Mouse (Mus musculus) left cerebral cortex, adult 9 months (tissue): ENCODE data around the gene Nenf.

Experiments
- DNase-seq, 2 experiments: peaks; one replicate each; pipeline ENCODE4 v3.0.0; 2022; ENCODE audit warnings: low spot score in 2 of 2

Gene Nenf

DNA sequence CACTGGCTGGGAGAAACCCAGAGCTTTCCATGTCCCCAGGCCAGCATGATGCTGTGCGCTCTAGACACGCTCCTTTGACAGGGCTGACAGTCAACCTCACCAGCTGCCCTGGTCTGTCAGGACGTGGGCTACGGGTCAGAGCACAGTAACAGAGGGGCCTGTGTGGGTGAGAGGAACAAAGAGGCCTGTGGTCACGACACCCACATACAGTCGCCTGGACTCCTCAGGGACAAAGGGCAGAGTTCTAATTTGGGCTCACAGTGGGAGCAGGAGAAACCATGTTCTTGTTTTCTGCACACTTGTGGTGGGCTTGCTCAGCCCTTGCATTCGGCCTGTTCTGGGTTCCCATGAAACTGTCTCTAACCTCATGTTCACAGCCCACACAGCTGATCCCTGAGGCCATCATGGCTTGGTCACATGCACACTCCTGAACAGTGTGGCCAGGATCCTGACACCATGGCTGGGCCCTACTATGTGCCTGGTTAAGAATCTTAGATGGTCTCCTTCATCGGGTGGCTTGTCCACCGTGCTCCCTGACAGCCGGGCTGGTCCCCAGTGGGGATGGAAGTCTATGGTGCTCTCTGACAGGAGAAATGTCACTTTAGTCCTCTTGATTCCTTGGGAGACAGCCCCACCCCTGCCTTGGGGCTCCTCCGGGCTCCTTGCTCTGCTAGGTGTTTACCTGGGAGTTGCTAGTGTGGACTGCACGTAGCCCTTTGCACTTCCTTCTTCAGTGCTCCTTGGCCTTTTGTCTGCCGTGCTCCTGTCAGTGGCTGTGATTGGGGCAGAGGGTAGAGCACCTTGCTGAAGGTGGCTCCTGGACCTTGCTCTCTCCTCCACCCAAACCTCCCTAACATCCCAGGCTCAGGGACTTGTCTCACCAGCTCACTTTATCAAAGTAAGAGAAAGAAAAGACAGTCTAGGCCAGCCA is 34.6 kb downstream of the Nenf start:
- no peak for DNase-seq

DNA sequence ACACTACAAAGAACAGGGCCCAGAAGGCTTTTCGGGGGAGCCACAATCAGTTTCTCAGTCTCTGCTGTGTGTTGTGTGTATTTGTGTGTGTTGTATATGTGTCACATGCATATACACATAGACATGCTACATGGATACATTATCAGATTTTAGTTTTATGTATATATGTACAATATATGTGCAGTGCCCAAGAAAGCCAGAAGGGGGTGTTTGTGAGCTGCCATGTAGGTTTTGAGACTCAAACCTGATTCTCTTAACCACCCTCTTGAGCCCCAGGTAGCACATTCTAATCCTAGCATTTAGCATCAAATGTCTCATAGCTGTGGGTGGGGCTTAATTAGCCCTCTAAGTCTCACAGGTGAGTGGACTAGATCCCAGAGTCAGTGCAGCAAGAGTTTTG is 35.7 kb downstream of the Nenf start:
- no peak for DNase-seq

GRCm38 (mm10) chr1:191281171-191281570 is 36.8 kb downstream of the Nenf start:
- DNase-seq = no peak

DNA sequence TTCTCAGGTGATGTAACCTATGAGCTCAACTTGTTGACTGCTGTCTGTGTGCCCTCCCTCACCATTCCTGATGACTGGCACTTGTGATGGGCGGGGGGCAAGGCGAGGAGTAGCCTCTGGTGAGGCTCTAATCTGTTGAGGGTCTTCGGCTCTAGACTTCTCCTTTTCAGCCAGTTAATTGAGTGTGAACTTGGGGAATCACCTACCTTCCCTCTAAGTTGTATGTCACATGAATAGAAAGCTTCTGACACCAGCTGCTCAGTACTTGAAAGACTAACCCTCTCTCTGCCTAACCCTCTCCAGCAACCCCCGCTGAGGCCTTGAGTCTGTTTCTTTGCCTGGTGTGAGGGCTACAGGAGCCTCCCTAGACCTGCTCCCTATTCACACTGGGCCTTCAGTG is 39.7 kb downstream of the Nenf start:
- DNase-seq = no peak

- no peak for DNase-seq
Measured at GRCm38 (mm10) chr1:191277549-191278059, 40.4 kb downstream of the Nenf start.

DNA sequence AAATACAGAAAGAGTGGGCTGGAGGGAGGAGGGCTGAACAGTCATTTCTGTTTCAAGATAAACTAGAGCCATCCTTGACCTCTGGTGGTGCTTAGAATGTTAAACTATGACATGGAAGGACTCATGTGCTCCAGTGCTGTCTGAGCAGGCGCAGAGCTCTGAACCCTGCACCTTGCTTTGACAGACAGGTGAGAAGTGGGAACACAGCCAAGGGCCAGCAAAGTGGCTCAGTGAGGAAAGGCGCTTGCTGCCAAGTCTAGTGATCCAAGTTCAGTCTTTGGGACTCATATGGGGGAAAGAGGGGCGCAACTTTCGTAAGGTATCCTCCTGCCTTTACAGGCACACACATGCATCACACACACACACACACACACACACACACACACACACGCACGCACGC is 41.8 kb downstream of the Nenf start:
- no peak for DNase-seq

- peak in 1 of 2 experiments; percentile 75 for DNase-seq
Measured at GRCm38 (mm10) chr1:191275527-191275926, 42.5 kb downstream of the Nenf start.

- DNase-seq = no peak
Measured at GRCm38 (mm10) chr1:191272660-191273059, 45.3 kb downstream of the Nenf start.

DNA sequence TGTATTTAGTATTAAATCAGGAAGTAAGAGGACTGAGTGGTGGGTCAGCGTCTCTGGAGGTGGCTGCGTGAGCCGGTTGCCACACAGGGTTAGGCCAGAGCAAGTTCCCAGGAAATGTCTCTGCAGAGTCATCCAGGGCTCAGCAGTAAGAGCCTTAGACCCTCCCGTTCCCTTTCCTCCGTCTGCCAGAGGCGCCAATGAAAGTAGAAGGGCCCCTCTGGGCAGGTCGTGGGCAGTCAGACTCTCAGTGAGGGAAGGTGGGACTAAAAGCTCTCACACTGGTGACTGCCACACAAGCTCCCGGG is 48.4 kb downstream of the Nenf start:
- peak; percentile 53 to 58 for DNase-seq

- DNase-seq = no peak
Measured at GRCm38 (mm10) chr1:191268797-191269647, 49.0 kb downstream of the Nenf start.

DNA sequence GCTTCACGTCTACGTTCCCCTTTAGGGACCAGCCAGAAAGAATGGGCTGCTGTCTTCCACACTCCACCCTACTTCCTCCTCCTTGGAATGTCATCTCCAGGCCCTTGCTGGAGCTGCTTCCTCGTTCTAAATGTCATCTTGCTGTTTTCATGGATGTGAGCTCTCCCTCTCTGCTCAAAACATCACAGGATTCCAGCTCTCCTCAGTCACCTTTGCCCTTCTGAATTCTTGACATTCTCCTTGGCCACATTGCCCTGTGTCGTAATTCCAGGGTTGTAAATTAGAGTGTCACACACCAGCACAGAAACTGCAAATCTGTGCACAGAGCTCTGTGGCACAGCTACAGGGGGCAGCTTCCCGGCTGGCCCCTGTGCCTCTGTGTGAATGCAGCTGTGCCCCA is 50.1 kb downstream of the Nenf start:
- DNase-seq = no peak

- no peak for DNase-seq
Measured at GRCm38 (mm10) chr1:191267162-191267561, 50.8 kb downstream of the Nenf start.

DNA sequence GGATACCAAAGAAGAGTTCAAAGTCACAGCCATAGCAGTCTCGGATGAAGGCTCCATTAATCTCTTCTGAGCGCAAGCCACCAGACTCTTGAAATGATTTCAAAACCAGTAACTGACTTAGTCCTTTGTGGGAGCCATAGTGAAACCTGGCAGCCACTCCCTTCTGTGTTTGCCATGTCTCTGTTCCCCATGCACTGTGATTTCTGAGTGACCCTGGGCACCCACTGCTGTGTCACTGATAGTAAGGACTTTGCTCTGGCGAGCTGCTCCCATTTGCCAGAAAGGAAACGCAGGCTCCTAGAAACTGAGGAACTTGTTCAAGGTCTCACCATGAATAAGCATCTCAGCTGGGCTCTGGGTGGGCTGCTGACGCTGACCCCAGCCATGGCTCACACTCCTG is 54.5 kb downstream of the Nenf start:
- DNase-seq = no peak

GRCm38 (mm10) chr1:191261861-191262260 is 56.1 kb downstream of the Nenf start:
- DNase-seq = no peak

GRCm38 (mm10) chr1:191259661-191260060 is 58.3 kb downstream of the Nenf start:
- DNase-seq = no peak

DNA sequence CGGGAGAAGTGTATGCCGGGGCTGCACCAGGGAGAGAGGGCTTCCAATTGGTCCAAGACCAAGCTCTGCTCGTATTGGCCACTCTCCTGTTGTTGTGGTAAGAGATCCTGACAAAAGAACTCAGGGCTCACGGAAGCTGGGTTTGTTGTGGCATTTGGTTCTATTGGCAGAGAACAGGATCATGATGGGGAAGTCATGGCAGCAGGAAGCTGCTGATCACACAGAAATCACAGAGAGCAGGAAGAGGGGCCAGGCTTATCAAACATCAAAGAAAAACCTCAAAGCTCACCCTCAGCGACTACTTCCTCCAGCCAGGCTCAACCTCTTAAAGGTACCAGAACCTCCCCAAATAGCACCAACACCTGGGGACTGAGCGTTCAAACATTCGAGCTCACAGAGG is 58.9 kb downstream of the Nenf start:
- DNase-seq = no peak

GRCm38 (mm10) chr1:191258521-191258920 is 59.5 kb downstream of the Nenf start:
- DNase-seq = no peak

DNA sequence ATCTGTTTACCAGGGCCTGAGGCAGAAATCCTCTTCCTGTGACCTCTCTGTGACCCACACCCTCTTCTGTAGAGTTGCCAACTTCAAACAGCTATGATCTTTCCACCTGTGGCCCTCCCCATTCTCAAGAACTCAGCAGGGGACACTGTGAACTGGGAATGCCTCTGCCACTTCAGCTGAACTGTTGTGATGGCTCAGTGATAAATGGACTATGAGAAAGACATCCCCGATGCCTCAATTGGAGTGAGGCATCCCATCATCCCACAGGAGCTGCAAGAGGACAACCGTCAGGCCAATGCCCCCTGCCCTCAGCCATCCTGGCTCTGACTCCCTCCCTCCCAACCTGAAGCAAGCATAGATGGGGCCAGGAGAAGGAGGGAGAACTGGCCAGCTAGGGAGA is 60.0 kb downstream of the Nenf start:
- DNase-seq = no peak

DNA sequence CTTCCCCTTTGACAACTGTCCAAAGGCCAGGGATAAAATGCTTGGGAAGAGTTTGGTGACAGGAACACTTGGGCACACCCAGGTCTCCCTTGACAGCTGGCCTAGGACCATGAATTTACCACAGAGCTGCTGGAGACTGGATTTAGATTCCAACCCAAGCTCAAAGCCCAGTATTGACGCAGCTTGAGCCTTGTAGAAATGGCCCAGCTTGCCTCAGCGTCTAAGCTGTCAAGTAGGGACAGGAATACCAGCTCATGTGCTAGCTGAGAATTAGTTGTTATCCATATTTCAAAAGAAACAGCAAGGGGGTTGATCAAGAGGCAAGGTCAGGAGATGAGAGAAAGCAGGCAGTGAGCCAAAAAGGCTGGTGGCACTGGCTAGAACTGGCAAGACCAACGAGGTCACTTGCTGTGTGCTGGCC is 60.6 kb downstream of the Nenf start:
- DNase-seq = no peak
